Mouse (Mus musculus) erythroid progenitor cell, adult 5-6 weeks (primary cell): ENCODE data around the gene Serhl. TPM values are rescaled to one million over a fixed set of nuclear protein-coding genes. Genes with fewer than 3 reads are reported as not detected.

Experiments used
- ATAC-seq: replicated peaks from 2 replicates; pipeline ENCODE4 v1.8.0; 2016; ENCODE audit warnings: moderate number of reproducible peaks, mild to moderate bottlenecking, moderate TSS enrichment, inconsistent platforms; ENCODE audit not compliant: poor library complexity, low FRiP score, severe bottlenecking
- total RNA-seq, 2 experiments: library from RNA; stranded (forward) in 1 of 2; stranded (reverse) in 1 of 2; fragments of 150-400 nt in 1 of 2; fragments of 186-747, 209-891 nt in 1 of 2; gene quantifications; 2 replicates each; pipeline versions ENCODE4 v1.2.3 to v1.2.4; 2015 to 2017; ENCODE audit warnings: low replicate concordance in 2 of 2

The Serhl gene
- total RNA-seq, 2 experiments from 2014 or later: 3.0 to 21.8 TPM

DNA sequence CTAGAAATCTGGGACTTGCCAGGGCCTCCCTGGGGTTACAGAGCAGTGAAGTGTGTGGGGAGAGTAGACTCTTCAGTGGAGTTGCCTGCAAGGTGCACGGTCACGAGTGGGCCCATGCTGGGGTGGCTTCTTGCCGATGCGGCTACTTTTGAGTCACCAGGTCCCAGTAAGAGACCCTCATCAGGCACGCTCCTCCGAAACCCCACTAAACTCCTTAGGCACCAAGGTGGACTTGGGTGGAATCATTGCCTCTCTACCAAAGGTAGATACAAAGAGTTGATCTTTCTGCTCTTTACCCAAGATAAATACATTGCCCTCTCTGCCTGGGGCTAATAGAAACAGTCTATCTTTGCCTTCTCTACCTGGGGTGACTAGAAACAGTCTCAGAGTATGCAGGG is 68.4 kb downstream of the Serhl start:
- ATAC-seq: no peak

DNA sequence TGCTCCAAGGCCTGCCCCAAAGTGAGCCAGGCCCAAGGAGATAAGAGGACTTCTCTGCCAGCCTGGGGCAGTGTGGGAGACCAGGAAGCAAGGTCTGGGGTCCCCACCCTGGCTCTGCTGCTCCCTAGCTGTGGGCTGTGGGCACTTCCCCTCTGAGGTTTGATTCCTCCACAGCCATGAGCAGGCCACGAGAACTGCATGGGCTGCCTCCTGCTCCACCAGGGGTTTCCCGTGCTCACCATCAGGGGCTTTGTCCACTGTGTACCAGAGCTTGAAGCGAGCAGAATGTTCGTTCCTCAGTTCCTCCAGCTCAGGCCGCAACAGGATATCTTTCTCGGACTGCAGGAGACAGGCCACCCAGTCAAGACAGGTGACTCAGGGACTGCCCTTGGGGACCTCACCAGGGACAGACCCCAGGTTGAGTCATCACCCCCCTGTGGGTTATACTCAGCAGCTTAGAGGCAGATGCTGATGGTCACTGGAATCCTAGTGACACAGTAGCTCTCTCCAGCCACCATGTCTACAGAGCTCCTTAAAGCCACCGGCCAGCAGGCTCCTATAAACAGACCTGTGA is 69.4 kb downstream of the Serhl start:
- no peak for ATAC-seq

- ATAC-seq: no peak
These were observed 70.5 kb downstream of the Serhl start for GRCm38 (mm10) chr15:83159823-83160222.

DNA sequence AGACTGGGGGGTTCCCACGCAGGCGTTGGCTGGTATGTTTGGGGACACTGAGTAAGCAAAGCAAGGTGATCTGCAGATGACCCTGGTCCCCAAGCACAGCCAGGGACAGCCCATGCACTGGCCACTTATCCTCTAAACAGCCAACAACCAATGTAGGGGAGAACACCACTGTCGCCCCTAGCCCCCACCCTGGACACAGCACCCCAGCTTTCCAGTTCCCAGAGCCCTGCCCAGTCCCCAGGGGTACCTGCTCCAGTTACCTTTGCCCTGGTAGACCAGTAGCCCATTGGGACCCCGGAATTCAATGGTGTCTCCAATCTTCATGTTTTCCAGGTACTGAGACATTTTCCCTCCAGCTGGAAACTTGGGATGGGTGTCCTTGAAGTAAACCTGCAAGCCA is 71.3 kb downstream of the Serhl start:
- no peak for ATAC-seq

GRCm38 (mm10) chr15:83161062-83161748 is 71.9 kb downstream of the Serhl start:
- no peak for ATAC-seq

DNA sequence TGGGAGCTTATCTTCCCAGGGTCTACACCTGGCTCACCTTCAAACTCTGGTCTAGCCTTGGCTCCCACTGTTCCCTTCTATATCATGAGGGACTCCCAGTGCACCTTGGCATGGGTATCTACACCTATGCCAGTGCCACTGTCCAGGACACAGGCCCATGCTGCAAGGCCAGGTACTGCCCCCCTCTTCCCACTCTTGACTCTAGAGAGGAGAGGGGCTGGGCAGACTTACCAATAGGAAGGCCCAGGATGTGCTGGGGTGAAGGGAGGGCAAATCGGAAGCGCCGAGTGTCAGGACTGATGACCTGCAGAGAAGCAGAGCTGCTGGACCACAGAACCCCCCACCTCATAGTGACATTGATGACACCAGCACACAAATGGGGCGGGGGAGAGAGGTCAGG is 72.7 kb downstream of the Serhl start:
- no peak for ATAC-seq

- ATAC-seq: no peak
These were observed 73.6 kb downstream of the Serhl start for GRCm38 (mm10) chr15:83162818-83163485.

GRCm38 (mm10) chr15:83164971-83165471 is 75.7 kb downstream of the Serhl start:
- ATAC-seq: peak; percentile 63

GRCm38 (mm10) chr15:83165526-83166315 is 76.4 kb downstream of the Serhl start:
- ATAC-seq: no peak

Other genes starting within 250 kb of the Serhl start
- gene Tcf20, start 101.6 kb upstream of the Serhl start, total RNA-seq (2015; ENCODE audit: low replicate concordance): 35.0 and 36.0 TPM in 2 replicates
- gene Tcf20, start 101.6 kb upstream of the Serhl start, total RNA-seq (2017; ENCODE audit: low replicate concordance): 51.7 and 55.5 TPM in 2 replicates
- 14.4 and 17.2 TPM in 2 replicates for gene Nfam1, start 56.2 kb upstream of the Serhl start, total RNA-seq (2015; ENCODE audit: low replicate concordance)
- 11.9 and 16.9 TPM in 2 replicates for gene Nfam1, start 56.2 kb upstream of the Serhl start, total RNA-seq (2017; ENCODE audit: low replicate concordance)
- 12.6 and 16.9 TPM in 2 replicates for gene Rrp7a, start 33.3 kb downstream of the Serhl start, total RNA-seq (2015; ENCODE audit: low replicate concordance)
- gene Rrp7a, start 33.3 kb downstream of the Serhl start, total RNA-seq (2017; ENCODE audit: low replicate concordance): 12.3 and 31.9 TPM in 2 replicates
- gene Poldip3, start 59.9 kb downstream of the Serhl start, total RNA-seq (2015; ENCODE audit: low replicate concordance): 39.6 and 46.5 TPM in 2 replicates
- 66.7 and 92.9 TPM in 2 replicates for gene Poldip3, start 59.9 kb downstream of the Serhl start, total RNA-seq (2017; ENCODE audit: low replicate concordance)
- gene Cyb5r3, start 83.1 kb downstream of the Serhl start, total RNA-seq (2015; ENCODE audit: low replicate concordance): 106 and 112 TPM in 2 replicates
- gene Cyb5r3, start 83.1 kb downstream of the Serhl start, total RNA-seq (2017; ENCODE audit: low replicate concordance): 48.1 and 57.9 TPM in 2 replicates
- gene A4galt, start 162.3 kb downstream of the Serhl start, total RNA-seq (2015; ENCODE audit: low replicate concordance): 0.84 and 1.8 TPM in 2 replicates
- not detected in 2 replicates for gene A4galt, start 162.3 kb downstream of the Serhl start, total RNA-seq (2017; ENCODE audit: low replicate concordance)